Mouse (Mus musculus): ENCODE results near the gene Zfp583.

DNA sequence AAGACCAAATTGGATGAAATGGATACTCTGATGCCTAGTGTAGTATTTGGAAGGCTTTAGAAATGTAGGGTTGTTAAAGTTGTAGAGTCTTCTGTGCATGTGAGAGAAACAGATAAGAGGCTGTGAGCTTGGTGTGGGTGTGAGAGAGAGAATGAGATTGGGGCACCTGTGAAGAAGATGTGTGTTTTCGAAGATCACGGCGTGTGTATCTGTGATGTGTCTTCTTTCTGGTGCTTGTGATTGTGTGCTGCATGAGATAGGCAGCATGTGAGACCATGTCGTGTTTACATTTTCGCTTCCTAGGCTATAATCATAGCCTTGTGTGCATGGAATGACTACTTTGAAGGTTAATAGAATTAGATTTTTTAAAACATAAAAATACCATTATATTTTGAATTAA lies 36.1 kb upstream of the Zfp583 start:
- TF ChIP-seq GATA1 (IDR thresholded peaks at IDR 0.05; ENCODE audit: borderline replicate concordance, low read length) = no peak
- TF ChIP-seq FLI1 (IDR thresholded peaks at IDR 0.05; ENCODE audit: low read length) = no peak

All from megakaryocyte, embryonic 14.5 days (primary cell).